Mouse (Mus musculus): Measurements from ENCODE around the gene Vmn2r49. TPM values are rescaled to one million over a fixed set of nuclear protein-coding genes. Genes with fewer than 3 reads are reported as not detected.
"Not testable (repeated sequence)": the region's sequence is repeated elsewhere in the genome, so short reads cannot be mapped to it uniquely, and the experiment has no call there.

Gene Vmn2r49
- not detected in 2 replicates for polyA plus RNA-seq (2015; fragmentation: Nextera tagmentation; extraction: Ambion mirVana)

GRCm38 (mm10) chr7:9992157-9992556 lies at the start of gene Vmn2r49:
Gene Vmn2r49 (minus strand): TSS chr7:9992257.
- no CpG with 5 or more reads among the region's 2 CpGs for WGBS
- H3K4me1 ChIP-seq (replicated peaks; ENCODE audit: control insufficient read depth, insufficient read depth, low read length), result not testable (repeated sequence)

GRCm38 (mm10) chr7:9953485-9953884 lies 38.6 kb downstream of the Vmn2r49 start, which contains the start of gene Vmn2r48:
Gene Vmn2r48 (minus strand): TSS chr7:9953585.
- WGBS, result 87% methylated on average over 2 of the region's 2 CpGs
- H3K27ac ChIP-seq (ENCODE audit: low read depth, low read length), result not testable (repeated sequence)

More at GRCm38 (mm10) chr7:9992157-9992556, at the start of gene Vmn2r49:
- not testable (repeated sequence) for ATAC-seq; H3K36me3 ChIP-seq (ENCODE audit: control insufficient read depth, insufficient read depth); H3K27me3 ChIP-seq (replicated peaks; ENCODE audit: control insufficient read depth, insufficient read depth, low read length); H3K4me3 ChIP-seq (ENCODE audit: low read depth, low read length); H3K27ac ChIP-seq (ENCODE audit: low read depth, low read length); H3K9ac ChIP-seq (ENCODE audit: low read depth, low read length); H3K4me2 ChIP-seq (replicated peaks; ENCODE audit: low read depth); H3K9me3 ChIP-seq (ENCODE audit: control insufficient read depth)

More at GRCm38 (mm10) chr7:9953485-9953884, 38.6 kb downstream of the Vmn2r49 start, which contains the start of gene Vmn2r48:
- H3K9me3 ChIP-seq (ENCODE audit: control insufficient read depth); H3K36me3 ChIP-seq (ENCODE audit: control insufficient read depth, insufficient read depth); H3K4me2 ChIP-seq (replicated peaks; ENCODE audit: low read depth); H3K4me3 ChIP-seq (ENCODE audit: low read depth, low read length); H3K27me3 ChIP-seq (replicated peaks; ENCODE audit: control insufficient read depth, insufficient read depth, low read length); ATAC-seq; H3K9ac ChIP-seq (ENCODE audit: low read depth, low read length); H3K4me1 ChIP-seq (replicated peaks; ENCODE audit: control insufficient read depth, insufficient read depth, low read length): not testable (repeated sequence)

Other genes starting within 250 kb of the Vmn2r49 start
- gene Vmn2r46, start 221.7 kb downstream of the Vmn2r49 start, polyA plus RNA-seq (2015; fragmentation: Nextera tagmentation; extraction: Ambion mirVana), result not detected in 2 replicates
- not detected in 2 replicates for gene Vmn2r47, start 150.9 kb downstream of the Vmn2r49 start, polyA plus RNA-seq (2015; fragmentation: Nextera tagmentation; extraction: Ambion mirVana)
- gene Vmn2r48, start 38.7 kb downstream of the Vmn2r49 start, polyA plus RNA-seq (2015; fragmentation: Nextera tagmentation; extraction: Ambion mirVana), result not detected in 2 replicates
- gene Vmn2r50, start 61.0 kb upstream of the Vmn2r49 start, polyA plus RNA-seq (2015; fragmentation: Nextera tagmentation; extraction: Ambion mirVana), result not detected in 2 replicates
- gene Vmn2r51, start 113.5 kb upstream of the Vmn2r49 start, polyA plus RNA-seq (2015; fragmentation: Nextera tagmentation; extraction: Ambion mirVana), result not detected in 2 replicates
- gene Vmn2r52, start 184.3 kb upstream of the Vmn2r49 start, polyA plus RNA-seq (2015; fragmentation: Nextera tagmentation; extraction: Ambion mirVana), result not detected in 2 replicates

Measured in intestine, postnatal 0 days (tissue).